Mouse (Mus musculus): ENCODE data around the gene AU022252. TPM values are rescaled to one million over a fixed set of nuclear protein-coding genes. Genes with fewer than 3 reads are reported as not detected.

The AU022252 gene
- polyA plus RNA-seq (2015; fragmentation: Nextera tagmentation; extraction: Ambion mirVana): 23.8 and 31.5 TPM in 2 replicates

GRCm38 (mm10) chr4:119232410-119233255, at the start of gene AU022252, which contains the start of gene P3h1:
Gene AU022252 (minus strand): TSS chr4:119232712.
Gene P3h1 (plus strand): TSS chr4:119232915.

GRCm38 (mm10) chr4:119255351-119255750, 22.8 kb upstream of the AU022252 start, which contains the start of gene Cldn19:
Gene Cldn19 (plus strand): TSS chr4:119255414.

GRCm38 (mm10) chr4:119218169-119218568, 14.3 kb downstream of the AU022252 start, which contains the start of gene Tmem269:
Gene Tmem269 (minus strand): TSS chr4:119218217.

GRCm38 (mm10) chr4:119194909-119195581, 37.5 kb downstream of the AU022252 start, which contains the start of gene Svbp:
Gene Svbp (plus strand): TSS chr4:119195306.

GRCm38 (mm10) chr4:119189864-119190263, 42.6 kb downstream of the AU022252 start, which contains the start of gene Ermap:
Gene Ermap (minus strand): TSS chr4:119190011.

GRCm38 (mm10) chr4:119173851-119174453, 58.6 kb downstream of the AU022252 start, which contains the start of gene Zfp691:
Gene Zfp691 (minus strand): TSS chr4:119174195.

Other genes with a start within 250 kb of the AU022252 start
- gene Slc2a1, start 124.0 kb downstream of the AU022252 start, polyA plus RNA-seq (2015; fragmentation: Nextera tagmentation; extraction: Ambion mirVana): 11.3 and 16.9 TPM in 2 replicates
- 4.9 and 6.4 TPM in 2 replicates for gene Zfp691, start 58.5 kb downstream of the AU022252 start, polyA plus RNA-seq (2015; fragmentation: Nextera tagmentation; extraction: Ambion mirVana)
- gene Ermap, start 42.7 kb downstream of the AU022252 start, polyA plus RNA-seq (2015; fragmentation: Nextera tagmentation; extraction: Ambion mirVana): 5.5 and 11.7 TPM in 2 replicates
- gene Svbp, start 37.4 kb downstream of the AU022252 start, polyA plus RNA-seq (2015; fragmentation: Nextera tagmentation; extraction: Ambion mirVana): 120 and 153 TPM in 2 replicates
- 0.11 and 0.36 TPM in 2 replicates for gene Tmem269, start 14.5 kb downstream of the AU022252 start, polyA plus RNA-seq (2015; fragmentation: Nextera tagmentation; extraction: Ambion mirVana)
- gene P3h1, start 203 bp upstream of the AU022252 start, polyA plus RNA-seq (2015; fragmentation: Nextera tagmentation; extraction: Ambion mirVana): 30.4 and 39.4 TPM in 2 replicates
- 0.61 TPM in 1 of 2 replicates, not detected in the other for gene Cldn19, start 22.7 kb upstream of the AU022252 start, polyA plus RNA-seq (2015; fragmentation: Nextera tagmentation; extraction: Ambion mirVana)
- gene Ybx1, start 61.9 kb upstream of the AU022252 start, polyA plus RNA-seq (2015; fragmentation: Nextera tagmentation; extraction: Ambion mirVana): 450 and 484 TPM in 2 replicates
- gene Ppih, start 87.8 kb upstream of the AU022252 start, polyA plus RNA-seq (2015; fragmentation: Nextera tagmentation; extraction: Ambion mirVana): 77.7 and 110 TPM in 2 replicates
- 22.5 and 24.1 TPM in 2 replicates for gene Ccdc30, start 182.8 kb upstream of the AU022252 start, polyA plus RNA-seq (2015; fragmentation: Nextera tagmentation; extraction: Ambion mirVana)
- gene Ppcs, start 189.7 kb upstream of the AU022252 start, polyA plus RNA-seq (2015; fragmentation: Nextera tagmentation; extraction: Ambion mirVana): 76.2 and 117 TPM in 2 replicates
- gene Zmynd12, start 190.1 kb upstream of the AU022252 start, polyA plus RNA-seq (2015; fragmentation: Nextera tagmentation; extraction: Ambion mirVana): 4.2 and 6.6 TPM in 2 replicates

Data from adrenal gland, postnatal 0 days (tissue).